Mouse (Mus musculus) 3134 (cell line): ENCODE results near the gene Zbtb48.

Experiments
- DNase-seq: peaks from one replicate; pipeline ENCODE4 v3.0.0-alpha.2; 2011; ENCODE audit warnings: low spot score; ENCODE audit not compliant: insufficient read length; ENCODE audit errors: extremely low read depth

The Zbtb48 gene

DNA sequence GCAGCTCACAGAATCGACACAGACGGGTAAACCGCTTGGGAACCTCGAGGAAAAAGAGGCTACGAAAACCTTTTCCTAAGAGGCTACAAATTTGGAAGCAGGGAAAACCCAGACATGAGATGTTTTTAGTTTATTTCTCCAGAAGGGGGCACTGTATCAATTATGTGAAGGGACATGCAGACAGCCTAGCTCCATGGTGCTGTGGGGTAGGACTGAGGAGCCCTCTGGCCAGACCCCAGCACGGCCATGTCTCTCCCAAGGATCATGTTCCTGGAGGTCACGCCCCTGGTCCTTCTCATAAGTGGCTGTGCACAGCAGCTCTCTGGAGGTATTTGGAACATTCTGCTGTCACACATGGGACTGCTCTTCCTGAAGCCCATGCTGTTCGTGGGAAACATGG is 46.8 kb downstream of the Zbtb48 start:
- no peak for DNase-seq

DNA sequence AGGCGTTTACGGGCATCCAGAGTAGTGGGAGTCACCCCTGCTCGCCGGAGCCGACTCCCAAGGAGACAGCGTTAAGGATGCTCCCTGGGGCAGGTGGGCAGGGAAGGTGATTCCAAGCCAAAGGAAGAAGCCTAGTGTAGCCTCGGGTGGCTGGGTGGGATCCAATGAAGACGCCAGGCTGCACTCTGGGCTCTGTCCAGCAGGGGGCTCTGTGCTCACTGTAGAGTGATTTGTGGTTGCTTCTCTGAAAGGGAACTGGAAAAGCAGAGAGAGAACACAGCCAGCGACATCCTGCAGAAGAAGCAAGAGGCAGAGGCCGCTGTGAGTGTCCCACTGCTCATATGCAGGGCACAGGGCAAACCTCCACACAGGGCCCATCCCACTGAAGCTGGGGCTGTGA is 49.7 kb downstream of the Zbtb48 start:
- peak; percentile 34 for DNase-seq

DNA sequence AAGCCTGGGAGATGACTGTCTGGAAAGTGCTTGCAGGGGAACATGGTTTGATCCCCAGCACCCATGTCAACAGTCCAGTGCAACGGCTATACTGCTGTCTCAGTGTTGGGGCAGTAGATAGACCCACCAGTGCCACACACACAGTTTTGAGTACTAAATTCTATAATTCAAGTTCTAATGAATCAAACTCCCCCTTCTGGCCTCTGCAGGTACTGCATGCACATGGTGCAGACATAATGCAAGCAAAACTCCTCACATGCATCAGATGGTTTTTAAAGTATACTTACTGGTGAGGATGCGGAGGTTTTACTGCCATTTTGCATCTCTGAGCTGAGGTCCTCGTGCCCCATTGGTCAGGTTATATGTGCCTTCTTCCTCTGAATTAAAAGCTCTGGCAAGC is 52.0 kb downstream of the Zbtb48 start:
- DNase-seq: no peak

DNA sequence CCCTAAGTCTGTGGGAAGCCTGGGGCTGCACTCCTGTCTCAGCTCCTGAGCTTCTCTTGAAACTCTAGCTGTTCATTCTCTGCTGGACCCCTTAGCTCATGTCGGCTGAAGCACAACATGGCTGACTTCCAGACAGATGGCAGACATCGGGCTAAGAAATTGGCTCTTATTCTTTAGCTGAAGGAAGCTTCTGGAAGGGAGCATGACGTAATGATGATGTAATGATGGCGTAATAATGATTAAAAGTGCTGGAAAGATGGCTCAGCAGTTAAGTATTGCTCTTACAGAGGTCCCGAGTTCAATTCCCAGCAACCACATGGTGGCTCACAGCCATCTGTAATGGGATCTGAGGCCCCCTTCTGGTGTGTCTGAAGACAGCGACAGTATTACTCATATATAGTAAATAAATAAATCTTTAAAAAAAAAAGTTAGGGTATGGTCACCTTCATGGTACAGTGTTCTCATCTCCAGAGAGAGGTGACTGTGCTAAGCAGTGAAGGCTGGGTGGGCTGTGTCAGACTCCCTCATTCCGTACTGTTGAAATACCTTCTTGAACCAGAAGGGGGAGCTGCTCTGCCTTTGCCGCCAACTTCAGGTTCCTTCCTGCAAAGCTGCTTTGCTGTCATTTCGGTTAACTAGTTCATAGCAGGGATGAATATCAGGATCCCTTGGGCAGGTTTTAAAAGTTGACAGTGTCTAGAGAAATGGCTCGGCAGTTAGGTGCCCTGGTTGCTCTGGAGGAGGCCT is 55.1 kb downstream of the Zbtb48 start:
- DNase-seq: no peak
